Mouse (Mus musculus): Measurements from ENCODE around the gene Ccdc85b. TPM values are rescaled to one million over a fixed set of nuclear protein-coding genes. Genes with fewer than 3 reads are reported as not detected.
A peak's percentile ranks its signal among the peaks of the same experiment; 100 is the strongest.
"Not testable (repeated sequence)": the region's sequence is repeated elsewhere in the genome, so short reads cannot be mapped to it uniquely, and the experiment has no call there.

The Ccdc85b gene
- polyA plus RNA-seq, 1 experiment from 2014 or later, result 6.8 TPM

- Histone ChIP-seq H3K4me2 (peak overlapping the region; percentile 72), H3K36me3 (no peaks in the 10 kb centered on the region), H3K4me1 (peaks cover 19% of the 10 kb centered on the region), H3K4me3 (peak overlapping the region; percentile 65), H3K9me3 (no peaks in the 10 kb centered on the region), H3K27ac (peak overlapping the region; percentile 94), H3K27me3 (no peaks in the 10 kb centered on the region), H3K9ac (peak overlapping the region; percentile 83)
- 15% methylated on average over 7 of the region's 7 CpGs for WGBS
- 0 out of 2 replicates have a peak, but pooled peaks have one; percentile 21 for ATAC-seq (ENCODE audit: insufficient number of reproducible peaks, insufficient read depth, low FRiP score, low TSS enrichment, low read depth)
Observed at GRCm38 (mm10) chr19:5407133-5407532, 50.6 kb downstream of the Ccdc85b start.

DNA sequence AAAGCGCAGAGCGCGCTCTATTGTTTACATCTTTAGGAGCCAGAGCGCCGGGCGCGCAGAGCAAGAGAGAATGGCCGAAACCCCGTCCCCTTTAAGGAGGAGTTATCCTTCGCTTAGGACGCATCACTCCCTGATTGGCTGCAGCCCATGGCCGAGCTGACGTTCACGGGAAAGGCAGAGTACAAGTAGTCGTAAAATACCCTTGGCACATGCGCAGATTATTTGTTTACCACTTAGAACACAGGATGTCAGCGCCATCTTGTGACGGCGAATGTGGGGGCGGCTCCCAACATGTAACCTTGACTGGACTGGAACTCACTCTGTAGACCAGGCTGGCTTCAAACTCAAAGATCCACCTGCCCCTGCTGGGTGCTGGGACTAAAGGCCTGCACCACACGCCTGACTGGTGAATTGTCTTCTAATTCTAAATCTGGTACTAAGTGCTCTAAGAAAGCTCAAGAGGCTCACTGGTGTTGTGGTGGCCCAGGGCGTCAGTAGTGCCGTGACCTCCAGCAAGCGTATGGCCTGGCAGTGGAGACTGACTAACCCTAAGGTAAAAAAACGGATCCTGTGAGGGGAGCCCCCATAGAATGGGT, 51.1 kb downstream of the Ccdc85b start:
- H3K4me3 ChIP-seq, result peak overlapping the region; percentile 65
- H3K27ac ChIP-seq, result peak overlapping the region; percentile 94
- not testable (repeated sequence) for H3K9me3 ChIP-seq; ATAC-seq (ENCODE audit: insufficient number of reproducible peaks, insufficient read depth, low FRiP score, low TSS enrichment, low read depth); H3K27me3 ChIP-seq; H3K36me3 ChIP-seq
- peak overlapping the region; percentile 83 for H3K9ac ChIP-seq
- 21% methylated on average over 25 of the region's 25 CpGs for WGBS
- peak overlapping the region; percentile 72 for H3K4me2 ChIP-seq
- H3K4me1 ChIP-seq, result peaks cover 16% of the 10 kb centered on the region

- Histone ChIP-seq H3K9me3 (no peaks in the 10 kb centered on the region), H3K36me3 (no peaks in the 10 kb centered on the region), H3K27me3 (no peaks in the 10 kb centered on the region), H3K4me1 (peaks cover 14% of the 10 kb centered on the region), H3K4me3 (peak overlapping the region; percentile 43), H3K4me2 (peak overlapping the region; percentile 63), H3K9ac (peak overlapping the region; percentile 69), H3K27ac (peak overlapping the region; percentile 68; the same call in 1 of the 2 replicates)
- WGBS, result 21% methylated on average over 7 of the region's 7 CpGs
- no peak for ATAC-seq (ENCODE audit: insufficient number of reproducible peaks, insufficient read depth, low FRiP score, low TSS enrichment, low read depth)
Observed at GRCm38 (mm10) chr19:5405924-5406323, 51.8 kb downstream of the Ccdc85b start.

Other genes with a start within 250 kb of the Ccdc85b start
- gene Pacs1, start 184.8 kb downstream of the Ccdc85b start, polyA plus RNA-seq (2015; fragmentation: Nextera tagmentation; extraction: Ambion mirVana), result 28.7 and 29.8 TPM in 2 replicates
- 404 and 414 TPM in 2 replicates for gene Sf3b2, start 162.4 kb downstream of the Ccdc85b start, polyA plus RNA-seq (2015; fragmentation: Nextera tagmentation; extraction: Ambion mirVana)
- 7.4 and 8.9 TPM in 2 replicates for gene Gal3st3, start 159.6 kb downstream of the Ccdc85b start, polyA plus RNA-seq (2015; fragmentation: Nextera tagmentation; extraction: Ambion mirVana)
- gene Catsper1, start 122.2 kb downstream of the Ccdc85b start, polyA plus RNA-seq (2015; fragmentation: Nextera tagmentation; extraction: Ambion mirVana), result not detected in 2 replicates
- 3.6 and 3.7 TPM in 2 replicates for gene Cst6, start 108.3 kb downstream of the Ccdc85b start, polyA plus RNA-seq (2015; fragmentation: Nextera tagmentation; extraction: Ambion mirVana)
- 57.6 and 61.8 TPM in 2 replicates for gene Eif1ad, start 91.2 kb downstream of the Ccdc85b start, polyA plus RNA-seq (2015; fragmentation: Nextera tagmentation; extraction: Ambion mirVana)
- gene Banf1, start 90.7 kb downstream of the Ccdc85b start, polyA plus RNA-seq (2015; fragmentation: Nextera tagmentation; extraction: Ambion mirVana), result 423 and 434 TPM in 2 replicates
- gene Sart1, start 69.2 kb downstream of the Ccdc85b start, polyA plus RNA-seq (2015; fragmentation: Nextera tagmentation; extraction: Ambion mirVana), result 83.9 and 87.7 TPM in 2 replicates
- gene Tsga10ip, start 55.4 kb downstream of the Ccdc85b start, polyA plus RNA-seq (2015; fragmentation: Nextera tagmentation; extraction: Ambion mirVana), result not detected in 2 replicates
- gene Drap1, start 32.9 kb downstream of the Ccdc85b start, polyA plus RNA-seq (2015; fragmentation: Nextera tagmentation; extraction: Ambion mirVana), result 278 and 306 TPM in 2 replicates
- gene AI837181, start 32.8 kb downstream of the Ccdc85b start, polyA plus RNA-seq (2015; fragmentation: Nextera tagmentation; extraction: Ambion mirVana), result 67.3 and 67.7 TPM in 2 replicates
- not detected in 2 replicates for gene Fosl1, start 10.3 kb downstream of the Ccdc85b start, polyA plus RNA-seq (2015; fragmentation: Nextera tagmentation; extraction: Ambion mirVana)
- gene Fibp, start 2.7 kb upstream of the Ccdc85b start, polyA plus RNA-seq (2015; fragmentation: Nextera tagmentation; extraction: Ambion mirVana), result 138 and 144 TPM in 2 replicates
- gene Ctsw, start 10.6 kb upstream of the Ccdc85b start, polyA plus RNA-seq (2015; fragmentation: Nextera tagmentation; extraction: Ambion mirVana), result 1.6 and 2.4 TPM in 2 replicates
- gene Efemp2, start 16.1 kb upstream of the Ccdc85b start, polyA plus RNA-seq (2015; fragmentation: Nextera tagmentation; extraction: Ambion mirVana), result 200 and 207 TPM in 2 replicates
- 42.5 and 43.7 TPM in 2 replicates for gene Mus81, start 30.5 kb upstream of the Ccdc85b start, polyA plus RNA-seq (2015; fragmentation: Nextera tagmentation; extraction: Ambion mirVana)
- 2,535 and 2,700 TPM in 2 replicates for gene Cfl1, start 32.6 kb upstream of the Ccdc85b start, polyA plus RNA-seq (2015; fragmentation: Nextera tagmentation; extraction: Ambion mirVana)
- gene 1700020D05Rik, start 45.9 kb upstream of the Ccdc85b start, polyA plus RNA-seq (2015; fragmentation: Nextera tagmentation; extraction: Ambion mirVana), result not detected in 2 replicates
- gene Snx32, start 52.6 kb upstream of the Ccdc85b start, polyA plus RNA-seq (2015; fragmentation: Nextera tagmentation; extraction: Ambion mirVana), result 9.7 and 11.7 TPM in 2 replicates
- gene Ovol1, start 102.8 kb upstream of the Ccdc85b start, polyA plus RNA-seq (2015; fragmentation: Nextera tagmentation; extraction: Ambion mirVana), result 5.8 and 6.4 TPM in 2 replicates
- gene Ap5b1, start 110.1 kb upstream of the Ccdc85b start, polyA plus RNA-seq (2015; fragmentation: Nextera tagmentation; extraction: Ambion mirVana), result 3.1 and 3.3 TPM in 2 replicates
- gene Rnaseh2c, start 144.0 kb upstream of the Ccdc85b start, polyA plus RNA-seq (2015; fragmentation: Nextera tagmentation; extraction: Ambion mirVana), result 136 and 162 TPM in 2 replicates
- gene Kat5, start 152.3 kb upstream of the Ccdc85b start, polyA plus RNA-seq (2015; fragmentation: Nextera tagmentation; extraction: Ambion mirVana), result 55.8 and 60.0 TPM in 2 replicates
- 47.4 and 53.0 TPM in 2 replicates for gene Rela, start 179.6 kb upstream of the Ccdc85b start, polyA plus RNA-seq (2015; fragmentation: Nextera tagmentation; extraction: Ambion mirVana)
- gene Sipa1, start 205.8 kb upstream of the Ccdc85b start, polyA plus RNA-seq (2015; fragmentation: Nextera tagmentation; extraction: Ambion mirVana), result 24.1 and 24.6 TPM in 2 replicates
- gene Map3k11, start 230.8 kb upstream of the Ccdc85b start, polyA plus RNA-seq (2015; fragmentation: Nextera tagmentation; extraction: Ambion mirVana), result 19.2 and 20.5 TPM in 2 replicates
- 25.6 and 26.5 TPM in 2 replicates for gene Pcnx3, start 231.0 kb upstream of the Ccdc85b start, polyA plus RNA-seq (2015; fragmentation: Nextera tagmentation; extraction: Ambion mirVana)
- gene Kcnk7, start 246.5 kb upstream of the Ccdc85b start, polyA plus RNA-seq (2015; fragmentation: Nextera tagmentation; extraction: Ambion mirVana), result 0.52 and 0.59 TPM in 2 replicates

All from embryonic facial prominence, embryonic 13.5 days (tissue).